Mouse (Mus musculus) ES-Bruce4 (cell line): ENCODE results near the gene Cep95. TPM values are rescaled to one million over a fixed set of nuclear protein-coding genes. Genes with fewer than 3 reads are reported as not detected.

Experiments used
- H3K27ac ChIP-seq: 2 replicates; pipeline ENCODE4 v1.5.1; 2012; ENCODE audit warnings: low read length, inconsistent platforms; ENCODE audit not compliant: insufficient read depth
- H3K27me3 ChIP-seq: 2 replicates; pipeline ENCODE4 v1.6.1; 2012; ENCODE audit warnings: mild to moderate bottlenecking, low read length, inconsistent platforms; ENCODE audit not compliant: control insufficient read depth, poor library complexity, insufficient read depth, severe bottlenecking
- H3K36me3 ChIP-seq: 2 replicates; pipeline ENCODE4 v1.6.1; 2012; ENCODE audit warnings: inconsistent platforms, mild to moderate bottlenecking, low read length, moderate library complexity; ENCODE audit not compliant: control insufficient read depth, poor library complexity, insufficient read depth, severe bottlenecking
- H3K4me1 ChIP-seq: one replicate; pipeline ENCODE4 v1.8.1; 2011; ENCODE audit warnings: low read length; ENCODE audit not compliant: control insufficient read depth, insufficient read depth
- H3K4me3 ChIP-seq: 2 replicates; pipeline ENCODE4 v1.5.1; 2011; ENCODE audit warnings: low read depth, mild to moderate bottlenecking, low read length
- H3K9ac ChIP-seq: 2 replicates; pipeline ENCODE4 v1.6.1; 2012; ENCODE audit warnings: low read depth, mild to moderate bottlenecking, inconsistent platforms; ENCODE audit not compliant: poor library complexity, severe bottlenecking
- H3K9me3 ChIP-seq: replicated peaks from 2 replicates; pipeline ENCODE4 v1.6.1; 2012; ENCODE audit warnings: mild to moderate bottlenecking, low read length, inconsistent platforms; ENCODE audit not compliant: control insufficient read depth, poor library complexity, insufficient read depth, severe bottlenecking
- CTCF ChIP-seq: IDR thresholded peaks from one replicate; pipeline ENCODE4 v1.8.1; 2011; ENCODE audit warnings: low read depth, low read length
- EP300 ChIP-seq: IDR thresholded peaks from 2 replicates; pipeline ENCODE4 v1.6.1; 2011; ENCODE audit warnings: low read depth, low read length; ENCODE audit not compliant: insufficient read depth
- POLR2A ChIP-seq: IDR thresholded peaks from one replicate; pipeline ENCODE4 v1.8.1; 2011; ENCODE audit warnings: low read length; ENCODE audit not compliant: insufficient read depth
- polyA plus RNA-seq: library from polyadenylated mRNA; stranded (reverse); fragments of >200 nt; gene quantifications from 2 replicates; pipeline ENCODE4 v1.2.4, GENCODE M21; 2011; ENCODE audit warnings: low read depth; ENCODE audit not compliant: missing spikeins, insufficient read depth, insufficient read length

The Cep95 gene
- polyA plus RNA-seq, 1 experiment: 30.6 TPM

DNA sequence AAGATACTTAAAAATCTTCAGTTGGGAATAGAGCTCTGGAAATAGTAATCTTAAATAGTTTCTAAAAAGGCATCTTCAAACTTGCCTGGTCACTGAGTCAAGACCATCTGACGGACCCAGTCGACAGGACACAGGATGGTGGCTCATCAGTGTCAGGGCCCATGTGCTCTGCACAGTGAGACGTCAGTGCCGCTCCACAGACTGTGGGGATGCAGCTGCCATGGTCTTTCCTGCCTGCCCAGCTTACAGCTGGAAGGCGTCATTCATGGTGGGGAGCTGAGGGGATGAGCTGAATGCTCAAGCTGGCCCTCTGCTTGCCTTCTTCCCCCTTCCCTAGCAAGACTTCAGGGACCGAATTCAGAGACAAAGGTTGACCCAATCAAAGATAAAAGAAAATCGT is 27.3 kb downstream of the Cep95 start:
- no peak for TF ChIP-seq POLR2A
- no peak for TF ChIP-seq CTCF
- no peak for TF ChIP-seq EP300
- Histone ChIP-seq H3K4me3 (no peak overlapping the region), H3K36me3 (peaks cover 45% of the 10 kb centered on the region), H3K9ac (no peak overlapping the region), H3K27me3 (no peaks in the 10 kb centered on the region), H3K4me1 (no peaks in the 10 kb centered on the region), H3K27ac (no peak overlapping the region), H3K9me3 (no peaks in the 10 kb centered on the region)

DNA sequence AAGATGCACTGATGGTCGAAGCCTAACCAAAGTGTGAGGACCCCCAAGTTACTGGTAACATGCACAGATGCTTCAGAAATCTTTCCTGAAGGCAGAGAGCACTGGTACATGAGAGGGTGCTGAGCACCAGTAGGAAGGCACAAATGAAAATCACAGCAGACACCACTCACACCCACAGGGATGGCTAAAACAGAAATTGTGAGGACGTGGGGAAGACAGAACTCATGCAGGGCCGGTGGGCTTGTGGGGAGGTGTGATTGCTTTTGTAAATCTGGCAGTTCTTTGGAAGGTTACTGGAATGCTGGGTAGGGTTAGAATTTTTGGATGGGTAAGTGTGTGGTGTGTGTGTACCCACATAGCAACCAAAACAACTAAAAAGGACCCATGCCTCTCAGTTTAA is 28.1 kb downstream of the Cep95 start:
- H3K27ac ChIP-seq: no peak overlapping the region
- H3K9me3 ChIP-seq: no peaks in the 10 kb centered on the region
- H3K9ac ChIP-seq: no peak overlapping the region
- H3K4me1 ChIP-seq: no peaks in the 10 kb centered on the region
- no peaks in the 10 kb centered on the region for H3K27me3 ChIP-seq
- peaks cover 45% of the 10 kb centered on the region for H3K36me3 ChIP-seq
- TF ChIP-seq CTCF (no peak), EP300 (no peak), POLR2A (no peak)
- no peak overlapping the region for H3K4me3 ChIP-seq

DNA sequence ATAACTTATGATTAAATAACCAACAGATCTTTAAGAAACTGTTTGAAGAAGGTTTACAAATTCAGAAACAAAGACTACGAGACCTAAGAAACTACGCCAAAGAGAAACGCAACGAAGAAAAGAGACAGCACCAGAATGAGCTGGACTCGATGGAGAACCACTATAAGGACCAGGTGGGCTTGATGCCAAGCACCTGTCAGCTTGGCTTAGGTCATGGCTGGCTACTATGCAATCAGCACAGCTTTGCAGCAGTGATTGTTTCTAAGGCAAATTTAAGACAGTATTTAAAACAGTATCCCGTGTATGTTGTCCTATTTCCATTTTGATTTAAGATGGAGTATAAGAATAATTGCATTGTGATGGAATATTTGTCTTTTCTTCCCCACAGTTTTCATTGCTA is 28.8 kb downstream of the Cep95 start:
- Histone ChIP-seq H3K9ac (no peak overlapping the region), H3K4me3 (no peak overlapping the region), H3K9me3 (no peaks in the 10 kb centered on the region), H3K36me3 (peaks cover 41% of the 10 kb centered on the region), H3K4me1 (no peaks in the 10 kb centered on the region), H3K27ac (no peak overlapping the region), H3K27me3 (no peaks in the 10 kb centered on the region)
- no peak for TF ChIP-seq POLR2A
- no peak for TF ChIP-seq EP300
- TF ChIP-seq CTCF: no peak

- Histone ChIP-seq H3K9ac (no peak overlapping the region), H3K27me3 (no peaks in the 10 kb centered on the region), H3K9me3 (no peaks in the 10 kb centered on the region), H3K27ac (no peak overlapping the region), H3K36me3 (peaks cover 38% of the 10 kb centered on the region), H3K4me3 (no peak overlapping the region), H3K4me1 (no peaks in the 10 kb centered on the region)
- TF ChIP-seq EP300 (no peak), CTCF (no peak)
Observed at GRCm38 (mm10) chr11:106818341-106818740, 29.3 kb downstream of the Cep95 start.

GRCm38 (mm10) chr11:106819595-106819994 is 30.5 kb downstream of the Cep95 start:
- Histone ChIP-seq H3K27ac (no peak overlapping the region), H3K4me1 (no peaks in the 10 kb centered on the region), H3K4me3 (no peak overlapping the region), H3K27me3 (no peaks in the 10 kb centered on the region), H3K36me3 (peaks cover 30% of the 10 kb centered on the region), H3K9ac (no peak overlapping the region), H3K9me3 (no peaks in the 10 kb centered on the region)
- TF ChIP-seq POLR2A (no peak), CTCF (no peak), EP300 (no peak)

DNA sequence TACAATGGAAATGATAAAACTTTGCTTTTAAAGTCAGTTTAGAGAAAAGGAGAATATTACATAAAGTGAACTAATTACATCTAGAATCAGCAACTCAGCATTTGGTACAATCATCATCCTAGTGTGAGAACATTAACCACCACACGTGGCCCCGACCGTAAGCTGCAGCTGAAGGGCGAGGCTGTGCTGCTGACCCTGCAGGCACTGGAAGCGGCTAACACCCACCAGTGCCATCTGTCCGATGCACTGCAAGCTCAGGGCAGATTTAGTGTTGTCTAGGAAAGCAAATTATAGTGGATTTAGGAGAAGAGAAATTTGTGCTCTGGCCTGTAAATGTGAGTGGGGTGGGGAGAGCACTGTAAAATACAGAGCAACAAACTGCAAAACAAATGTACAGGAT is 31.2 kb downstream of the Cep95 start:
- H3K4me1 ChIP-seq: no peaks in the 10 kb centered on the region
- H3K4me3 ChIP-seq: no peak overlapping the region
- H3K9ac ChIP-seq: no peak overlapping the region
- no peaks in the 10 kb centered on the region for H3K9me3 ChIP-seq
- TF ChIP-seq POLR2A: no peak
- TF ChIP-seq EP300: no peak
- no peak for TF ChIP-seq CTCF
- no peaks in the 10 kb centered on the region for H3K27me3 ChIP-seq
- no peak overlapping the region for H3K27ac ChIP-seq
- H3K36me3 ChIP-seq: peaks cover 27% of the 10 kb centered on the region
